Mouse (Mus musculus) bone marrow macrophage, adult 2 months (primary cell): ENCODE data around the gene Cmtm2b.
"Not testable (repeated sequence)": the region's sequence is repeated elsewhere in the genome, so short reads cannot be mapped to it uniquely, and the experiment has no call there.

Experiments
- CTCF ChIP-seq: IDR thresholded peaks from 2 replicates; pipeline ENCODE4 v1.5.1; 2012; ENCODE audit warnings: low read depth, mild to moderate bottlenecking, low read length, moderate library complexity
- POLR2A ChIP-seq: IDR thresholded peaks from 2 replicates; pipeline ENCODE4 v1.6.1; 2012; ENCODE audit warnings: mild to moderate bottlenecking, low read depth, low read length, borderline replicate concordance

GRCm38 (mm10) chr8:104301577-104301976 is 20.5 kb upstream of the Cmtm2b start:
- not testable (repeated sequence) for TF ChIP-seq POLR2A, CTCF
